In the genomic region with DNA sequence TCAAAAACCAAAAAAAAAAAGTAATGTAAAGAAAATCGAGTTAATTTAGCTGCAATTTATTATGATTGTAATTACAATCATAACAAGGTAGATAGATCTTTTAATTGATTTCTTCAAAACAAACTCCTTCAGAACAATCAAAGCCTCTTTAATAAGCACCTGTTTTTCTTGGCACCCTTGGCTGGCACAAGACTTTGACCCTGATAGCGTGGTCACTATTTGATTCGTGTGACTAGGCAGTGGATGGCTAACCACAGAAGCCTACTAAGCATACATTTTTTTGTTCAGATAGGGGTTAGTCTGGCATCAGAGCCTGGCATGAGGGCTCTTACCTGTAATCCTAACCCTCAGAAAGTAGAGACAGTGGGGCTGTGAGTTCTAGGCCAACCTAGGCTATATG, we compare ENCODE assay signal across 17 mouse cellular contexts. TPM values are rescaled to one million over a fixed set of nuclear protein-coding genes. Genes with fewer than 3 reads are reported as not detected.
DNase-seq lines count a peak whose midpoint lies in the region; ATAC-seq and TF ChIP-seq lines count a peak whose summit lies in the region.
"Had no signal": no experiment of that assay in that cellular context is flagged by ENCODE, and none has a peak within 500 bp of the region (broad histone marks: within the 10 kb centered on the region; RNA-seq: fewer than 3 reads in every experiment).

No protein-coding gene starts in this region.

- H3K9ac ChIP-seq in hindbrain, postnatal 0 days (replicated peaks; ENCODE audit: low read length): no peak overlapping the region
- H3K9ac ChIP-seq in hindbrain, embryonic 14.5 days: no peak overlapping the region
- peak overlapping the region; percentile 42; the same call in 1 of the 2 replicates for H3K9ac ChIP-seq in liver, adult 2 months (ENCODE audit: low read depth, low read length)
- no peak overlapping the region for H3K9ac ChIP-seq in liver, embryonic 11.5 days (ENCODE audit: low read depth, low read length)
- H3K9ac ChIP-seq in MEL (ENCODE audit: control insufficient read depth, low read depth, low read length, poor library complexity, severe bottlenecking): no peak overlapping the region

- H3K27me3 ChIP-seq in hindbrain, postnatal 0 days (ENCODE audit: insufficient read depth, low read length): no peaks in the 10 kb centered on the region
- peaks cover 8% of the 10 kb centered on the region; the same call in 1 of the 2 replicates for H3K27me3 ChIP-seq in hindbrain, embryonic 14.5 days (ENCODE audit: control insufficient read depth, insufficient read depth, low read length)
- H3K27me3 ChIP-seq in liver, adult 2 months (ENCODE audit: control insufficient read depth, insufficient read depth, low read length): no peaks in the 10 kb centered on the region
- H3K27me3 ChIP-seq in liver, embryonic 11.5 days (replicated peaks; ENCODE audit: control insufficient read depth, insufficient read depth, low read length): no peaks in the 10 kb centered on the region
- no peaks in the 10 kb centered on the region for H3K27me3 ChIP-seq in MEL (ENCODE audit: control insufficient read depth in 1 of 2, insufficient read depth in 2 of 2, low read length in 2 of 2)
- H3K27me3 ChIP-seq: embryonic facial prominence, embryonic 12.5 days had no signal

- H3K4me3 ChIP-seq in hindbrain, postnatal 0 days (ENCODE audit: low read length): no peak overlapping the region
- no peak overlapping the region; the same call in 1 of the 2 replicates for H3K4me3 ChIP-seq in hindbrain, embryonic 14.5 days (replicated peaks; ENCODE audit: low read length)
- no peak overlapping the region for H3K4me3 ChIP-seq in liver, adult 2 months (ENCODE audit: insufficient read depth, low read depth, low read length)
- no peak overlapping the region for H3K4me3 ChIP-seq in liver, embryonic 11.5 days (ENCODE audit: low read depth, low read length)
- H3K4me3 ChIP-seq in MEL (ENCODE audit: control insufficient read depth in 1 of 2, insufficient read depth in 1 of 2, low read depth in 2 of 2, low read length in 2 of 2): no peak overlapping the region

- H3K9me3 ChIP-seq in hindbrain, postnatal 0 days (ENCODE audit: low read length): no peaks in the 10 kb centered on the region
- no peaks in the 10 kb centered on the region for H3K9me3 ChIP-seq in hindbrain, embryonic 14.5 days (ENCODE audit: control insufficient read depth, low read length)
- no peaks in the 10 kb centered on the region for H3K9me3 ChIP-seq in liver, embryonic 11.5 days (ENCODE audit: control insufficient read depth, low read length)
- no peaks in the 10 kb centered on the region for H3K9me3 ChIP-seq in MEL (replicated peaks; ENCODE audit: insufficient read depth, low read length)
- H3K9me3 ChIP-seq: embryonic facial prominence, embryonic 12.5 days had no signal

- no peaks in the 10 kb centered on the region for H3K36me3 ChIP-seq in hindbrain, postnatal 0 days (ENCODE audit: insufficient read depth, low read length)
- H3K36me3 ChIP-seq in hindbrain, embryonic 14.5 days (replicated peaks; ENCODE audit: control insufficient read depth, insufficient read depth): no peaks in the 10 kb centered on the region
- no peaks in the 10 kb centered on the region for H3K36me3 ChIP-seq in liver, adult 2 months (ENCODE audit: control insufficient read depth, insufficient read depth, low read length)
- H3K36me3 ChIP-seq in liver, embryonic 11.5 days (ENCODE audit: control insufficient read depth, insufficient read depth, low read length): no peaks in the 10 kb centered on the region
- peaks cover 0 to 5% of the 10 kb centered on the region in 2 experiments; a peak in 2 of 4 replicates for H3K36me3 ChIP-seq in MEL (ENCODE audit: control insufficient read depth in 1 of 2, insufficient read depth in 2 of 2, low read length in 2 of 2)
- H3K36me3 ChIP-seq: embryonic facial prominence, embryonic 12.5 days had no signal

- WGBS in hindbrain, postnatal 0 days: 90% methylated on average over 3 of the region's 3 CpGs
- 96% methylated on average over 3 of the region's 3 CpGs for WGBS in hindbrain, embryonic 14.5 days
- 38% methylated on average over 3 of the region's 3 CpGs for WGBS in liver, adult 2 months
- WGBS in liver, embryonic 11.5 days: 84% methylated on average over 3 of the region's 3 CpGs

- no peak for TF ChIP-seq CTCF in hindbrain, postnatal 0 days (IDR thresholded peaks at IDR 0.05; ENCODE audit: low read depth)
- no peak for TF ChIP-seq CTCF in liver, adult 2 months (IDR thresholded peaks at IDR 0.05; ENCODE audit: low read depth, low read length)
- TF ChIP-seq CTCF in MEL (IDR thresholded peaks at IDR 0.05 in 2 of 3, conservative IDR thresholded peaks at IDR 0.05 in 1 of 3; ENCODE audit: control insufficient read depth in 1 of 3, insufficient read depth in 1 of 3, low read depth in 2 of 3, low read length in 3 of 3, poor library complexity in 1 of 3, severe bottlenecking in 1 of 3): no peak

- TF ChIP-seq EP300 in MEL (IDR thresholded peaks at IDR 0.05; ENCODE audit: low read depth in 1 of 2, low read length in 2 of 2): no peak

- TF ChIP-seq RAD21 in MEL (IDR thresholded peaks at IDR 0.05; ENCODE audit: low read depth, low read length): no peak

- peak overlapping the region; percentile 79; the same call in 1 of the 2 replicates for H3K4me2 ChIP-seq in hindbrain, postnatal 0 days (ENCODE audit: low read depth, low read length)
- H3K4me2 ChIP-seq in hindbrain, embryonic 14.5 days (replicated peaks): no peak overlapping the region
- H3K4me2 ChIP-seq in liver, embryonic 11.5 days: no peak overlapping the region

- no peak for TF ChIP-seq POLR2A in liver, adult 2 months (IDR thresholded peaks at IDR 0.05; ENCODE audit: extremely low read depth, insufficient read depth, low read length)
- TF ChIP-seq POLR2A in MEL (IDR thresholded peaks at IDR 0.05; ENCODE audit: control insufficient read depth in 1 of 2, insufficient read depth in 1 of 2, low read depth in 1 of 2, low read length in 2 of 2, poor library complexity in 1 of 2): no peak

- no peak overlapping the region for H3K27ac ChIP-seq in hindbrain, postnatal 0 days
- no peak overlapping the region for H3K27ac ChIP-seq in hindbrain, embryonic 14.5 days
- H3K27ac ChIP-seq in liver, adult 2 months (replicated peaks; ENCODE audit: insufficient read depth, low read depth, low read length): peak overlapping the region; percentile 61
- no peak overlapping the region for H3K27ac ChIP-seq in liver, embryonic 11.5 days (ENCODE audit: low read depth, low read length)
- H3K27ac ChIP-seq in MEL (ENCODE audit: control insufficient read depth, low read depth, low read length): no peak overlapping the region
- H3K27ac ChIP-seq: embryonic facial prominence, embryonic 12.5 days; macrophage had no signal

- no peaks in the 10 kb centered on the region for H3K4me1 ChIP-seq in hindbrain, postnatal 0 days (ENCODE audit: insufficient read depth, low read length)
- H3K4me1 ChIP-seq in hindbrain, embryonic 14.5 days (replicated peaks; ENCODE audit: control insufficient read depth, insufficient read depth, low read length): no peaks in the 10 kb centered on the region
- H3K4me1 ChIP-seq in liver, adult 2 months (ENCODE audit: control insufficient read depth, insufficient read depth, low read length): peaks cover 6% of the 10 kb centered on the region
- no peaks in the 10 kb centered on the region for H3K4me1 ChIP-seq in liver, embryonic 11.5 days (replicated peaks; ENCODE audit: control insufficient read depth, insufficient read depth, low read length)
- H3K4me1 ChIP-seq in MEL (ENCODE audit: control insufficient read depth in 1 of 2, insufficient read depth in 2 of 2, low read length in 2 of 2): peaks cover 2 to 6% of the 10 kb centered on the region in 2 experiments
- H3K4me1 ChIP-seq: embryonic facial prominence, embryonic 12.5 days had no signal

- ATAC-seq in hindbrain, postnatal 0 days: no peak
- ATAC-seq in hindbrain, embryonic 14.5 days (ENCODE audit: low FRiP score): no peak
- no peak for ATAC-seq in liver, embryonic 11.5 days (replicated peaks; ENCODE audit: low FRiP score)
- no peak for ATAC-seq in activated CD4-positive, CD25-positive, alpha-beta regulatory T cell, adult 4 months

- no peak for DNase-seq in hindbrain, postnatal 0 days (ENCODE audit: low spot score)
- no peak for DNase-seq in hindbrain, embryonic 14.5 days (ENCODE audit: low spot score)
- peak; percentile 80 for DNase-seq in liver, adult 2 months (ENCODE audit: extremely low read depth, low read depth, low spot score)
- no peak for DNase-seq in liver, embryonic 11.5 days (ENCODE audit: low spot score)
- DNase-seq in MEL (ENCODE audit: low read depth, low spot score): peak; percentile 11
- peak; percentile 52 to 63 for DNase-seq in kidney, postnatal 25 days
- DNase-seq: adrenal gland, postnatal 25 days; cerebellum, adult 8-10 months; forebrain, postnatal 0 days; gastrocnemius, postnatal 25 days; heart, adult 2 months; retina, postnatal 1 day; right cerebral cortex, postnatal 25 days; spleen, adult 18-20 months had no signal

- H3K79me2 ChIP-seq in liver, adult 2 months (ENCODE audit: control insufficient read depth, insufficient read depth, low read length): peaks cover 12% of the 10 kb centered on the region; the same call in 1 of the 2 replicates
- H3K79me2 ChIP-seq in MEL (ENCODE audit: control insufficient read depth, insufficient read depth, low read length, poor library complexity): no peaks in the 10 kb centered on the region; the same call in 1 of the 2 replicates

RNA-seq across cellular contexts. Expression of gene Asb13, which starts 1.2 kb away (rescaled TPM):
- 16.6 and 17.3 TPM in 2 replicates for total RNA-seq in hindbrain, postnatal 0 days (2014; rRNA removed)
- 14.1 and 16.5 TPM in 2 replicates for polyA plus RNA-seq in hindbrain, postnatal 0 days (2015; fragmentation: Nextera tagmentation; extraction: Ambion mirVana)
- polyA plus RNA-seq in hindbrain, embryonic 14.5 days (2014; fragmentation: Nextera tagmentation; extraction: Ambion mirVana): 10.0 and 12.2 TPM in 2 replicates
- total RNA-seq in liver, adult 2 months (2014; rRNA removed): 14.7 and 19.0 TPM in 2 replicates
- polyA plus RNA-seq in liver, adult 2 months (2012; rRNA removed): 34.9 and 35.2 TPM in 2 replicates
- 4.7 and 4.9 TPM in 2 replicates for polyA plus RNA-seq in liver, embryonic 11.5 days (2014; fragmentation: Nextera tagmentation; extraction: Ambion mirVana)
- total RNA-seq in MEL (2012; rRNA removed): 1.7 and 2.6 TPM in 2 replicates
- polyA plus RNA-seq in MEL (2012; ENCODE audit: insufficient read depth in 1 of 2, insufficient read length in 2 of 2, low read depth in 1 of 2, low replicate concordance in 2 of 2, missing spikeins in 1 of 2): 1 to 10 TPM in 1 of 2 experiments, not detected in 1; 6.0 TPM
- 10 to 100 TPM; 19.2 to 23.8 TPM for polyA plus RNA-seq in activated CD4-positive, CD25-positive, alpha-beta regulatory T cell, adult 4 months (2017; shearing (Covaris generic))

RNA-seq across cellular contexts. Expression of gene Fam208b, which starts 24.2 kb away (rescaled TPM):
- 25.4 and 36.7 TPM in 2 replicates for total RNA-seq in hindbrain, postnatal 0 days (2014; rRNA removed)
- polyA plus RNA-seq in hindbrain, postnatal 0 days (2015; fragmentation: Nextera tagmentation; extraction: Ambion mirVana): 8.4 and 9.9 TPM in 2 replicates
- 17.2 and 22.0 TPM in 2 replicates for polyA plus RNA-seq in hindbrain, embryonic 14.5 days (2014; fragmentation: Nextera tagmentation; extraction: Ambion mirVana)
- 10.8 and 12.2 TPM in 2 replicates for total RNA-seq in liver, adult 2 months (2014; rRNA removed)
- 0.90 and 1.5 TPM in 2 replicates for polyA plus RNA-seq in liver, adult 2 months (2012; rRNA removed)
- polyA plus RNA-seq in liver, embryonic 11.5 days (2014; fragmentation: Nextera tagmentation; extraction: Ambion mirVana): 10.8 and 14.5 TPM in 2 replicates
- total RNA-seq in MEL (2012; rRNA removed): 18.8 and 23.5 TPM in 2 replicates
- polyA plus RNA-seq in MEL (2012; ENCODE audit: insufficient read depth in 1 of 2, insufficient read length in 2 of 2, low read depth in 1 of 2, low replicate concordance in 2 of 2, missing spikeins in 1 of 2): 100 to 1,000 TPM in 1 of 2 experiments, 10 to 100 TPM in 1; 28.3 to 183 TPM
- 10 to 100 TPM; 18.6 to 19.2 TPM for polyA plus RNA-seq in activated CD4-positive, CD25-positive, alpha-beta regulatory T cell, adult 4 months (2017; shearing (Covaris generic))

Comparison
In these comparisons a context has a peak if more than half of its experiments do, and no peak if none do; other contexts are left out.
1. DNase-seq: peak in liver, adult 2 months (single experiment), MEL (single experiment) and kidney, postnatal 25 days (2 of 2); none in hindbrain, postnatal 0 days (single experiment), hindbrain, embryonic 14.5 days (single experiment) and liver, embryonic 11.5 days (single experiment).